14 mouse cellular contexts compared by ENCODE assay signal in the genomic region with DNA sequence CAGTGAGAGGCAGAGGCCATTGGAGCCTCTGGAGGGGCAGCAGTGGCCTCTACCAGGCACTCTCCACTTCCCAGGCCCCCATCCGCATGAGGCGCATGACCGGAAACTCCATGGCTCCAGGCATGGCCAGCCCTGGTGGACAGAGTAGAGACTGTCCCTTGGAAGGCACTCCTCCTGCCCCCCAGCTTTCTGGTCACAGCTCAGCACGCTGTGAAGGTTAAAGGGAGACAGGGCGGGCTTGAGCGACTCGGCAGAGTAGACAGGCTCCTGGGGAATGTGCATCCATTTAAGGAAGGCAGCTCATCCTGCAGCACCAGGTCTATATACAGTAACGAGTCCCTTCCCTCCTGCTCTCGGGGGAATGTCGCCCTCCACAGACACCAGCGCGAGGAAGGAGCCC.
DNase-seq lines count a peak whose midpoint lies in the region; ATAC-seq and TF ChIP-seq lines count a peak whose summit lies in the region.
"Had no signal": no experiment of that assay in that cellular context is flagged by ENCODE, and none has a peak within 500 bp of the region (broad histone marks: within the 10 kb centered on the region; RNA-seq: fewer than 3 reads in every experiment).

No protein-coding gene starts in this region.

- peak overlapping the region; percentile 29; the same call in 1 of the 2 replicates for H3K4me3 ChIP-seq in heart, embryonic 10.5 days
- H3K4me3 ChIP-seq in heart, embryonic 16.5 days (ENCODE audit: low read length) = peak overlapping the region; percentile 36
- peak overlapping the region; percentile 9; the same call in 1 of the 2 replicates for H3K4me3 ChIP-seq in kidney, adult 2 months (ENCODE audit: insufficient read depth, low read depth, low read length)
- H3K4me3 ChIP-seq: forebrain, embryonic 15.5 days; gastrocnemius, adult 2 months; layer of hippocampus, adult 2 months; midbrain, embryonic 15.5 days had no signal

- H3K9ac ChIP-seq in heart, embryonic 16.5 days (ENCODE audit: low read length) = peak overlapping the region; percentile 78
- H3K9ac ChIP-seq: forebrain, embryonic 15.5 days; midbrain, embryonic 15.5 days had no signal

- H3K4me1 ChIP-seq in heart, embryonic 10.5 days = peaks cover 73% of the 10 kb centered on the region
- H3K4me1 ChIP-seq in heart, embryonic 16.5 days (ENCODE audit: control insufficient read depth, insufficient read depth, low read length) = peaks cover 29% of the 10 kb centered on the region
- H3K4me1 ChIP-seq in kidney, adult 2 months (ENCODE audit: control insufficient read depth, insufficient read depth, low read length) = peaks cover 9% of the 10 kb centered on the region; the same call in 1 of the 2 replicates
- H3K4me1 ChIP-seq: midbrain, embryonic 15.5 days had no signal

- 0 out of 2 replicates have a peak, but pooled peaks cover 2% of the 10 kb centered on the region for H3K27me3 ChIP-seq in heart, embryonic 10.5 days (ENCODE audit: insufficient read depth, poor library complexity, severe bottlenecking)
- H3K27me3 ChIP-seq in heart, embryonic 16.5 days (ENCODE audit: control insufficient read depth, insufficient read depth, low read length) = no peaks in the 10 kb centered on the region
- no peaks in the 10 kb centered on the region for H3K27me3 ChIP-seq in kidney, adult 2 months (replicated peaks; ENCODE audit: control insufficient read depth, insufficient read depth, low read length)
- H3K27me3 ChIP-seq: forebrain, embryonic 15.5 days had no signal

- TF ChIP-seq POLR2A in kidney, adult 2 months (IDR thresholded peaks at IDR 0.05; ENCODE audit: low read depth, low read length) = no peak

- 49% methylated on average over 12 of the region's 12 CpGs for WGBS in heart, embryonic 10.5 days
- WGBS in heart, embryonic 16.5 days = 47% methylated on average over 12 of the region's 12 CpGs
- 51% methylated on average over 12 of the region's 12 CpGs for WGBS in kidney, adult 2 months

- no peak for TF ChIP-seq CTCF in kidney, adult 2 months (conservative IDR thresholded peaks at IDR 0.05; ENCODE audit: insufficient read depth, insufficient read length, low read depth, low read length)

- peak; percentile 86 for ATAC-seq in heart, embryonic 16.5 days (replicated peaks; ENCODE audit: extremely low read depth, insufficient read depth, low FRiP score)
- ATAC-seq: forebrain, embryonic 15.5 days; midbrain, embryonic 15.5 days had no signal

- peak overlapping the region; percentile 62 for H3K4me2 ChIP-seq in heart, embryonic 16.5 days (ENCODE audit: low read depth, low read length)
- H3K4me2 ChIP-seq: forebrain, embryonic 15.5 days; midbrain, embryonic 15.5 days had no signal

- peaks cover 44% of the 10 kb centered on the region for H3K36me3 ChIP-seq in heart, embryonic 10.5 days
- H3K36me3 ChIP-seq in heart, embryonic 16.5 days (ENCODE audit: control insufficient read depth, insufficient read depth) = 0 out of 2 replicates have a peak, but pooled peaks cover 3% of the 10 kb centered on the region
- H3K36me3 ChIP-seq in kidney, adult 2 months (ENCODE audit: control insufficient read depth, insufficient read depth, low read length) = no peaks in the 10 kb centered on the region
- H3K36me3 ChIP-seq: midbrain, embryonic 15.5 days had no signal

- no peaks in the 10 kb centered on the region for H3K9me3 ChIP-seq in heart, embryonic 10.5 days
- H3K9me3 ChIP-seq in heart, embryonic 16.5 days (replicated peaks; ENCODE audit: control insufficient read depth, low read length) = no peaks in the 10 kb centered on the region
- H3K9me3 ChIP-seq: forebrain, embryonic 15.5 days; midbrain, embryonic 15.5 days had no signal

- DNase-seq in heart, embryonic 10.5 days (ENCODE audit: low spot score) = peak; percentile 93
- peak; percentile 77 for DNase-seq in kidney, adult 2 months
- DNase-seq in kidney, postnatal 36 days = peak; percentile 71 to 72
- DNase-seq in thymus, adult 18-20 months = no peak
- no peak for DNase-seq in frontal cortex, postnatal 14 days (ENCODE audit: low spot score in 2 of 2)
- no peak for DNase-seq in left cerebral cortex, postnatal 14 days (ENCODE audit: low spot score in 2 of 2)
- no peak for DNase-seq in embryo, embryonic 9.5 days (ENCODE audit: extremely low spot score)
- DNase-seq: adrenal gland, adult 2 months; cerebellum, adult 2 months; gastrocnemius, adult 2 months had no signal

- H3K27ac ChIP-seq in heart, embryonic 10.5 days = peak overlapping the region; percentile 93
- peak overlapping the region; percentile 97 for H3K27ac ChIP-seq in heart, embryonic 16.5 days (ENCODE audit: low read length)
- peak overlapping the region; percentile 96 for H3K27ac ChIP-seq in kidney, adult 2 months (ENCODE audit: insufficient read depth, low read depth, low read length)
- H3K27ac ChIP-seq: forebrain, embryonic 15.5 days; gastrocnemius, adult 2 months; layer of hippocampus, adult 2 months; midbrain, embryonic 15.5 days had no signal

- intact Hi-C loops in left cerebral cortex, postnatal 14 days (cut with DNase I) = no loop called here

Comparison
In these comparisons a context has a peak if more than half of its experiments do, and no peak if none do; other contexts are left out.
1. DNase-seq: peak in heart, embryonic 10.5 days (single experiment), kidney, adult 2 months (single experiment) and kidney, postnatal 36 days (2 of 2); none in thymus, adult 18-20 months (0 of 2), frontal cortex, postnatal 14 days (0 of 2), left cerebral cortex, postnatal 14 days (0 of 2) and embryo, embryonic 9.5 days (single experiment).
2. Peak in every context shown above with its lines, with median percentiles within 50 percentile points of each other: H3K27ac ChIP-seq and H3K4me3 ChIP-seq.